Mouse (Mus musculus) megakaryocyte, embryonic 14.5 days (primary cell): ENCODE results near the gene Crtam.

Experiments used
- FLI1 ChIP-seq: IDR thresholded peaks from 2 replicates; pipeline ENCODE4 v1.6.1; 2012; ENCODE audit warnings: low read length, inconsistent platforms, mixed read lengths
- GATA1 ChIP-seq: IDR thresholded peaks from 3 replicates; pipeline ENCODE4 v1.6.1; 2012; ENCODE audit warnings: mixed read lengths, low read length, inconsistent platforms, borderline replicate concordance

- TF ChIP-seq FLI1 (no peak), GATA1 (no peak)
Measured at GRCm38 (mm10) chr9:40983758-40984157, 20.7 kb downstream of the Crtam start.
